In the genomic region with DNA sequence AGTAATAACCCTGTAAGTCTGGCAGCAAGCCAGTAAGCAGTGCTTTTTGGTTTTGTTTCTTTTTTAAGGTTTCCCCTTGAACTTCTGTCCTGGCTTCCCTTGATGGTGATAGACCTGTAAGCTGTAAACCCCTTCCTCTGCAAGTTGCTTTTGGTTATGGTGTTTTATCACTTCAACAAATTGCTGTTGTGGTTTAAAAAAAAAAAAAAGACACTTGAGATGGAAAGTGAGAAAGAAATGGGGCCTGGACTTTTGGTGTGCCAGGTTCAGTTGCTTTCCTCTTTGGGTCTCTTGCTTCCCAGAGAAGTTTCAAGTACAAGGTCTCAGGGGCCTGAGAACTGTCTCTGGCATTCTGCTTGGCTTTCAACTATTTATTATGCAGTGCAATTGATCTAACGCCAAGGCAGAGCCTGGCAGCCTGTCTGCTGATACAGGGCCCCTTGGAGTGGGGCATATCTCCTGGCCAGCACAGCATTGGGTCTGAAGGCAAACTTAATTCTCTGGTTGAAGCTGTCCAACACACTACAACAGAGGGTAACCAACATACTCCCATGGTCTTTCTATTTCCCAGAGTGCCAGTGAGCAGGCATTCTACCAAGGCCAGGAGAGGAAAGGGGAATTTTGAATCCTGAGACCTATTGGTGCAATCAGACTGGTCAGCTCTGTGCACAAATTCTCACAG, we compare ENCODE assay signal across 13 mouse cellular contexts. TPM values are rescaled to one million over a fixed set of nuclear protein-coding genes. Genes with fewer than 3 reads are reported as not detected.
A peak's percentile ranks its signal among the peaks of the same experiment; 100 is the strongest.
DNase-seq lines count a peak whose midpoint lies in the region; ATAC-seq lines count a peak whose summit lies in the region.
"Had no signal": no experiment of that assay in that cellular context is flagged by ENCODE, and none has a peak within 500 bp of the region (broad histone marks: within the 10 kb centered on the region; RNA-seq: fewer than 3 reads in every experiment).

No protein-coding gene starts in this region.

- DNase-seq in kidney, postnatal 14 days = peak; percentile 36
- DNase-seq in adipocyte (ENCODE audit: low spot score) = peak; percentile 86
- no peak for DNase-seq in Muller cell, postnatal 12 days (ENCODE audit: inconsistent ontology term)
- DNase-seq in left cerebral cortex, postnatal 36 days (ENCODE audit: low spot score in 2 of 2) = no peak
- DNase-seq: cerebellum, adult 2 months had no signal

- H3K27me3 ChIP-seq in forebrain, embryonic 16.5 days (replicated peaks; ENCODE audit: control insufficient read depth, insufficient read depth, low read length) = no peaks in the 10 kb centered on the region
- H3K27me3 ChIP-seq in forebrain, embryonic 12.5 days = no peaks in the 10 kb centered on the region
- no peaks in the 10 kb centered on the region for H3K27me3 ChIP-seq in kidney, embryonic 14.5 days (ENCODE audit: control insufficient read depth, insufficient read depth, low read length)
- H3K27me3 ChIP-seq in heart, embryonic 14.5 days (ENCODE audit: control insufficient read depth, insufficient read depth, low read length) = no peaks in the 10 kb centered on the region
- H3K27me3 ChIP-seq: embryonic facial prominence, embryonic 12.5 days; midbrain, embryonic 15.5 days had no signal

- H3K27ac ChIP-seq in forebrain, embryonic 16.5 days (ENCODE audit: low read length) = no peak overlapping the region
- no peak overlapping the region for H3K27ac ChIP-seq in forebrain, embryonic 12.5 days
- H3K27ac ChIP-seq in kidney, embryonic 14.5 days (ENCODE audit: low read depth, low read length) = no peak overlapping the region
- peak overlapping the region; percentile 33 to 67 for H3K27ac ChIP-seq in heart, embryonic 14.5 days (replicated peaks in 1 of 2; ENCODE audit: control insufficient read depth in 1 of 2, insufficient read depth in 1 of 2, low read depth in 2 of 2, low read length in 2 of 2)
- H3K27ac ChIP-seq: embryonic facial prominence, embryonic 12.5 days; midbrain, embryonic 15.5 days had no signal

- peaks cover 9% of the 10 kb centered on the region for H3K4me1 ChIP-seq in forebrain, embryonic 16.5 days (replicated peaks; ENCODE audit: control insufficient read depth, insufficient read depth, low read length)
- H3K4me1 ChIP-seq in forebrain, embryonic 12.5 days = no peaks in the 10 kb centered on the region; the same call in 1 of the 2 replicates
- no peaks in the 10 kb centered on the region for H3K4me1 ChIP-seq in kidney, embryonic 14.5 days (ENCODE audit: control insufficient read depth, insufficient read depth, low read length)
- H3K4me1 ChIP-seq in heart, embryonic 14.5 days (ENCODE audit: control insufficient read depth in 2 of 2, insufficient read depth in 2 of 2, low read length in 2 of 2) = peaks cover 11 to 37% of the 10 kb centered on the region in 2 experiments
- H3K4me1 ChIP-seq: embryonic facial prominence, embryonic 12.5 days; midbrain, embryonic 15.5 days had no signal

- H3K9me3 ChIP-seq in forebrain, embryonic 16.5 days (ENCODE audit: control insufficient read depth, low read length) = no peaks in the 10 kb centered on the region
- H3K9me3 ChIP-seq in forebrain, embryonic 12.5 days = no peaks in the 10 kb centered on the region
- H3K9me3 ChIP-seq in kidney, embryonic 14.5 days (ENCODE audit: control insufficient read depth, low read length) = no peaks in the 10 kb centered on the region
- no peaks in the 10 kb centered on the region for H3K9me3 ChIP-seq in heart, embryonic 14.5 days (ENCODE audit: control insufficient read depth, low read length)
- H3K9me3 ChIP-seq: embryonic facial prominence, embryonic 12.5 days; midbrain, embryonic 15.5 days had no signal

- H3K4me2 ChIP-seq in forebrain, embryonic 16.5 days (ENCODE audit: low read length) = no peak overlapping the region
- H3K4me2 ChIP-seq in forebrain, embryonic 12.5 days = no peak overlapping the region
- H3K4me2 ChIP-seq in kidney, embryonic 14.5 days (replicated peaks; ENCODE audit: low read depth, low read length) = no peak overlapping the region
- H3K4me2 ChIP-seq in heart, embryonic 14.5 days (ENCODE audit: low read length) = peak overlapping the region; percentile 29; the same call in 1 of the 2 replicates
- H3K4me2 ChIP-seq: embryonic facial prominence, embryonic 12.5 days; midbrain, embryonic 15.5 days had no signal

- WGBS in forebrain, embryonic 16.5 days = 26% methylated on average over 1 of the region's 1 CpGs
- 79% methylated on average over 1 of the region's 1 CpGs for WGBS in forebrain, embryonic 12.5 days
- 54% methylated on average over 1 of the region's 1 CpGs for WGBS in kidney, embryonic 14.5 days
- 24% methylated on average over 1 of the region's 1 CpGs for WGBS in heart, embryonic 14.5 days

- peaks cover 19% of the 10 kb centered on the region for H3K36me3 ChIP-seq in forebrain, embryonic 16.5 days (ENCODE audit: control insufficient read depth, insufficient read depth)
- peaks cover 23% of the 10 kb centered on the region for H3K36me3 ChIP-seq in forebrain, embryonic 12.5 days (replicated peaks)
- peaks cover 24% of the 10 kb centered on the region for H3K36me3 ChIP-seq in kidney, embryonic 14.5 days (ENCODE audit: control insufficient read depth, insufficient read depth, low read length)
- peaks cover 45% of the 10 kb centered on the region for H3K36me3 ChIP-seq in heart, embryonic 14.5 days (ENCODE audit: control insufficient read depth, insufficient read depth, low read length)

- intact Hi-C loops in left cerebral cortex, postnatal 36 days (cut with DNase I) = no loop called here

- H3K4me3 ChIP-seq in forebrain, embryonic 16.5 days (replicated peaks; ENCODE audit: low read length) = no peak overlapping the region
- H3K4me3 ChIP-seq in forebrain, embryonic 12.5 days (replicated peaks) = no peak overlapping the region
- no peak overlapping the region for H3K4me3 ChIP-seq in kidney, embryonic 14.5 days (ENCODE audit: low read length)
- H3K4me3 ChIP-seq in heart, embryonic 14.5 days (ENCODE audit: control insufficient read depth in 1 of 2, insufficient read depth in 1 of 2, low read depth in 1 of 2, low read length in 2 of 2) = no peak overlapping the region
- H3K4me3 ChIP-seq: embryonic facial prominence, embryonic 12.5 days; midbrain, embryonic 15.5 days had no signal

- H3K9ac ChIP-seq in forebrain, embryonic 16.5 days (replicated peaks; ENCODE audit: low read depth, low read length) = no peak overlapping the region
- H3K9ac ChIP-seq in forebrain, embryonic 12.5 days = no peak overlapping the region
- H3K9ac ChIP-seq in kidney, embryonic 14.5 days (ENCODE audit: low read depth, low read length) = no peak overlapping the region
- H3K9ac ChIP-seq in heart, embryonic 14.5 days (ENCODE audit: low read length) = no peak overlapping the region
- H3K9ac ChIP-seq: embryonic facial prominence, embryonic 12.5 days; midbrain, embryonic 15.5 days had no signal

- ATAC-seq in forebrain, embryonic 16.5 days = peak; percentile 40; the same call in 1 of the 2 replicates
- ATAC-seq in forebrain, embryonic 12.5 days (ENCODE audit: low FRiP score) = no peak
- ATAC-seq in kidney, embryonic 14.5 days (ENCODE audit: low FRiP score, low TSS enrichment) = no peak
- ATAC-seq in heart, embryonic 14.5 days (ENCODE audit: insufficient number of reproducible peaks, insufficient read depth, low FRiP score, low read depth) = no peak; the same call in 1 of the 2 replicates
- ATAC-seq: CD4-positive, CD25-positive, alpha-beta regulatory T cell, adult 4 months; lung, postnatal 0 days; midbrain, embryonic 15.5 days had no signal

RNA-seq across cellular contexts. Expression of gene Cdip1, which starts 16.7 kb away (rescaled TPM):
- polyA plus RNA-seq in forebrain, embryonic 16.5 days (2015; fragmentation: Nextera tagmentation; extraction: Ambion mirVana) = 107 and 119 TPM in 2 replicates
- 96.5 and 97.1 TPM in 2 replicates for polyA plus RNA-seq in forebrain, embryonic 12.5 days (2016; fragmentation: Nextera tagmentation; extraction: Ambion mirVana)
- 67.2 and 98.0 TPM in 2 replicates for polyA plus RNA-seq in kidney, embryonic 14.5 days (2014; fragmentation: Nextera tagmentation; extraction: Ambion mirVana)
- polyA plus RNA-seq in heart, embryonic 14.5 days (2014; fragmentation: Nextera tagmentation; extraction: Ambion mirVana) = 121 and 135 TPM in 2 replicates
- 100 to 1,000 TPM; 189 to 197 TPM for total RNA-seq in left cerebral cortex, postnatal 36 days (2021)

RNA-seq across cellular contexts. Expression of gene Hmox2, which starts 47.3 kb away (rescaled TPM):
- 83.1 and 99.5 TPM in 2 replicates for polyA plus RNA-seq in forebrain, embryonic 16.5 days (2015; fragmentation: Nextera tagmentation; extraction: Ambion mirVana)
- 70.7 and 73.5 TPM in 2 replicates for polyA plus RNA-seq in forebrain, embryonic 12.5 days (2016; fragmentation: Nextera tagmentation; extraction: Ambion mirVana)
- polyA plus RNA-seq in kidney, embryonic 14.5 days (2014; fragmentation: Nextera tagmentation; extraction: Ambion mirVana) = 103 and 113 TPM in 2 replicates
- 87.1 and 103 TPM in 2 replicates for polyA plus RNA-seq in heart, embryonic 14.5 days (2014; fragmentation: Nextera tagmentation; extraction: Ambion mirVana)
- total RNA-seq in left cerebral cortex, postnatal 36 days (2021) = 10 to 100 TPM; 77.2 to 88.6 TPM

RNA-seq across cellular contexts. Expression of gene Nmral1, which starts 54.3 kb away (rescaled TPM):
- polyA plus RNA-seq in forebrain, embryonic 16.5 days (2015; fragmentation: Nextera tagmentation; extraction: Ambion mirVana) = 88.8 and 94.4 TPM in 2 replicates
- 167 and 170 TPM in 2 replicates for polyA plus RNA-seq in forebrain, embryonic 12.5 days (2016; fragmentation: Nextera tagmentation; extraction: Ambion mirVana)
- 132 and 145 TPM in 2 replicates for polyA plus RNA-seq in kidney, embryonic 14.5 days (2014; fragmentation: Nextera tagmentation; extraction: Ambion mirVana)
- polyA plus RNA-seq in heart, embryonic 14.5 days (2014; fragmentation: Nextera tagmentation; extraction: Ambion mirVana) = 28.4 and 36.1 TPM in 2 replicates
- 10 to 100 TPM; 10.8 to 11.0 TPM for total RNA-seq in left cerebral cortex, postnatal 36 days (2021)

Comparison
In these comparisons a context has a peak if more than half of its experiments do, and no peak if none do; other contexts are left out.
1. H3K27ac ChIP-seq: peak in heart, embryonic 14.5 days (2 of 2); none in forebrain, embryonic 16.5 days (single experiment), forebrain, embryonic 12.5 days (single experiment) and kidney, embryonic 14.5 days (single experiment).
2. DNase-seq: peak in kidney, postnatal 14 days (single experiment) and adipocyte (single experiment); none in Muller cell, postnatal 12 days (single experiment) and left cerebral cortex, postnatal 36 days (0 of 2).